Mouse (Mus musculus): ENCODE results near the gene Katnb1.

DNA sequence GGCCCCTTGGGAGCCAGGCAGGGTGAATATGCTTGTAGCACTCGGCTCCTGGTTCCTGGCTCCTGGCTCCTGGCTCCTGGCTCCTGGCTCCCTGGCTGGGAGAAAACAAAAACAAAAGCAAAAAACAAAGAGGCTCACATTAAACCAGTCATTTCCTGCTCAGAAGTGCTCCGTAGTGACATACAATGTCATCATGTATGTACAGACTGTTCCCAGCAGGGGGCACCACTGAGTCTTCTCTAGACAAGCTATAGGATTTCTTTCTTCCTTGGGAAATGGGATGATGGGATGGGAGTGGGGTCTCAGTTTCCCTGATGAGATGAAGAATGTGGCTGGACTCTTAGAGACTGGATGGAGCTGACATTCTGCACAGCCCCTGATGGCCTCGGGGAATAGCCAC is 13.4 kb upstream of the Katnb1 start:
- TF ChIP-seq CTCF (IDR thresholded peaks at IDR 0.05; ENCODE audit: low read depth) (peak; percentile 48), EP300 (IDR thresholded peaks at IDR 0.05; ENCODE audit: low read depth) (no peak)
